Mouse (Mus musculus): ENCODE data around the gene Esf1.

DNA sequence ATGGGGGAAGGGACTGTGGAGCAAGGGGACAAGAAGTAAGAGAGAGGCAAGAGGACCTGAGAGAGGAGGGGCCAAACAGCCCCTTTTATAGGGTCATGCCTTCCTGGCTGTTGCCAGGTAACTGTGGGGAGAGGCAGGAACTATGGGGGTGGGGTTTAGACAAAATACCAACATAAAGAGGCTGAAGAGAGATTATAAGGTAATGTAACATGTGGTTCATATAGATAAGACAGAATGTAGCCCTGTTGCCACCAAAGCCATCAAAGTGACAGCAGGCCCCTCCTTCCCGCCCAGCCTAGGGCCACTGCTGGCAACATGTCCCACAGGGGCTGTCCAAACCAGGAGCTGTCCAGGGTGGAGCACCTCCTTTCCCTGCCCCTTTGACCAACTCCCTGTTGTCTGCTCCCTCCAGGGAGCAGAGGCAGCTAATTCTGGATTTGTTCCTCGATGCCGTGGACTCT is 73.2 kb downstream of the Esf1 start:
- TF ChIP-seq CTCF (IDR thresholded peaks at IDR 0.05; ENCODE audit: low read depth, low read length) (no peak), POLR2A (IDR thresholded peaks at IDR 0.05; ENCODE audit: borderline replicate concordance, low read depth, low read length) (no peak)
